Mouse (Mus musculus): Measurements from ENCODE around the gene Dusp16.

GRCm38 (mm10) chr6:134792141-134793045, at the start of gene Dusp16:
- TF ChIP-seq POLR2A (IDR thresholded peaks at IDR 0.05; ENCODE audit: borderline replicate concordance, extremely low read depth, insufficient read depth, insufficient read length, poor library complexity, severe bottlenecking) (peak; percentile 61; the same call in 1 of the 2 replicates), CTCF (IDR thresholded peaks at IDR 0.05; ENCODE audit: borderline replicate concordance, extremely low read depth, insufficient read depth, insufficient read length) (no peak)
